Mouse (Mus musculus) hindbrain, postnatal 0 days (tissue): Measurements from ENCODE around the gene Psat1. TPM values are rescaled to one million over a fixed set of nuclear protein-coding genes. Genes with fewer than 3 reads are reported as not detected.

ENCODE experiments used
- ATAC-seq: fragments of 200-750 bp; cut with Nextera tagmentation; 2 replicates; pipeline ENCODE4 v1.8.0; 2017; ENCODE audit warnings: mild to moderate bottlenecking, moderate TSS enrichment, moderate library complexity
- DNase-seq: peaks from one replicate; pipeline ENCODE4 v3.0.0-alpha.2; 2015; ENCODE audit warnings: low spot score
- H3K27ac ChIP-seq: fragments of 300-500 bp; sonication (generic); 2 replicates; pipeline ENCODE4 v1.5.1; 2014; ENCODE audit warnings: mild to moderate bottlenecking
- H3K27me3 ChIP-seq: fragments of 300-500 bp; sonication (generic); 2 replicates; pipeline ENCODE4 v1.6.1; 2014; ENCODE audit warnings: low read length, mixed read lengths; ENCODE audit not compliant: insufficient read depth
- H3K36me3 ChIP-seq: fragments of 300-500 bp; sonication (generic); 2 replicates; pipeline ENCODE4 v1.6.1; 2014; ENCODE audit warnings: low read length, mixed read lengths; ENCODE audit not compliant: insufficient read depth
- H3K4me1 ChIP-seq: fragments of 300-500 bp; sonication (generic); 2 replicates; pipeline ENCODE4 v1.6.1; 2014; ENCODE audit warnings: antibody characterized with exemption, low read length, mixed read lengths; ENCODE audit not compliant: insufficient read depth
- H3K4me2 ChIP-seq: fragments of 300-500 bp; sonication (generic); 2 replicates; pipeline ENCODE4 v1.6.1; 2014; ENCODE audit warnings: low read depth, mild to moderate bottlenecking, low read length, moderate library complexity, mixed read lengths
- H3K4me3 ChIP-seq: fragments of 300-500 bp; sonication (generic); 2 replicates; pipeline ENCODE4 v1.5.1; 2014; ENCODE audit warnings: low read length
- H3K9ac ChIP-seq: fragments of 300-500 bp; sonication (generic); replicated peaks from 2 replicates; pipeline ENCODE4 v1.6.1; 2014; ENCODE audit warnings: mild to moderate bottlenecking, low read length, moderate library complexity, mixed read lengths
- H3K9me3 ChIP-seq: fragments of 300-500 bp; sonication (generic); 2 replicates; pipeline ENCODE4 v1.6.1; 2016; ENCODE audit warnings: low read length, mixed read lengths
- CTCF ChIP-seq: IDR thresholded peaks from 2 replicates; pipeline ENCODE4 v1.5.1; 2016; ENCODE audit warnings: antibody characterized with exemption, control low read depth, low read depth
- WGBS: fragments of 180-500 bp; shearing (Covaris S2); extraction: QIAGEN DNeasy Blood & Tissue Kit; methylation state at CpG from one replicate; pipeline ENCODE4 v1.1.7; 2014; 5-methylcytosine and 5-hydroxymethylcytosine counted together
- polyA plus RNA-seq: library from polyadenylated mRNA; unstranded; fragments of >200 nt; fragmentation: Nextera tagmentation; extraction: Ambion mirVana; gene quantifications from 2 replicates; pipeline ENCODE4 v1.2.1, GENCODE M21; 2015
- total RNA-seq: library from RNA; depleted of rRNA; stranded (reverse); fragments of >200 nt; gene quantifications from 2 replicates; pipeline ENCODE4 v1.2.3, GENCODE M21; 2014

Psat1 gene
- total and polyA plus RNA-seq, 2 experiments from 2014 or later: 79.8 to 96.6 TPM

DNA sequence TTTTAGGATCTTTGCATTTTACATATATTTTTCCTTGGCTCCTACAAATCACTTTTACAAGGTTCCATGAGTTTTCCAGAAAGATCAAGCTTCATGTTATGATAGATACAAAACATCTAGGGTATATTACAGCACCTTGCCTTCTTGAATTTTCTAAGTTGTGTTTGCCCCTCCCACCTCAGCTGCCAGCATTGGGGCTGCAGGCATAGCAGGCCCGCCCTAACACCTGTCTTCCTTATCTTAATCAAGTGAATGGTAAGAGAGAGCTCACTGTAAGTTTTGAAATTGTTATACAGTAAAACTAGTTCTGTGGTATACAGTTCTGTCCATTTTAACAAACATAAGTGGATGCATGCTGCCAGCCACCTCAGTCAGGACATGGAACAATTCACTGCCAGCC is 1.7 kb upstream of the Psat1 start:
- ATAC-seq (no peak), DNase-seq (no peak)
- H3K4me1 ChIP-seq: no peaks in the 10 kb centered on the region
- no peaks in the 10 kb centered on the region for H3K27me3 ChIP-seq
- H3K9me3 ChIP-seq: no peaks in the 10 kb centered on the region
- no peak overlapping the region for H3K27ac ChIP-seq
- H3K4me3 ChIP-seq: no peak overlapping the region
- no peak overlapping the region for H3K9ac ChIP-seq
- no peak overlapping the region for H3K4me2 ChIP-seq
- WGBS: 89% methylated on average over 1 of the region's 1 CpGs
- TF ChIP-seq CTCF: no peak
- no peaks in the 10 kb centered on the region for H3K36me3 ChIP-seq

DNA sequence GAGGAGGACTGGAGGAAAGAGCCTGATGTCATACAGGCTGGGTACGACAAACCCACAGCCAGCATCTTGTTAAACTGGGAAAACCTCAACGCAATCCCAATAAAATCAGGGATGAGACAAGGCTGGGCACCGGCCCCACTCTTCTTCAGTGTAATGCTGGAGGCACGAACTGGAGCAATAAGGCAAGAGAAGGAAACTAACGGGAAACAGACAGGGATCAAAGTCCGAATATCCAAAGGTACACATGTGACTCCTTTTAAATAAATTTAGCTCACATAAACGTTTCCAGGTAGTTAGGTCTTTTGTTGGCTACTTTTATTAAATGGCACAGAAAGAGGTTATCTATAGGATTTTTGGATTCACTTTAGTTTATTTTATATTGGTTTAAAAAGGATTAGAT is 1.3 kb upstream of the Psat1 start:
- no peak overlapping the region for H3K4me2 ChIP-seq
- no peak overlapping the region for H3K4me3 ChIP-seq
- no peaks in the 10 kb centered on the region for H3K36me3 ChIP-seq
- H3K9ac ChIP-seq: no peak overlapping the region
- H3K9me3 ChIP-seq: no peaks in the 10 kb centered on the region
- DNase-seq (no peak), ATAC-seq (no peak)
- H3K27ac ChIP-seq: no peak overlapping the region
- H3K27me3 ChIP-seq: no peaks in the 10 kb centered on the region
- H3K4me1 ChIP-seq: no peaks in the 10 kb centered on the region
- TF ChIP-seq CTCF: no peak
- WGBS: 91% methylated on average over 7 of the region's 7 CpGs

DNA sequence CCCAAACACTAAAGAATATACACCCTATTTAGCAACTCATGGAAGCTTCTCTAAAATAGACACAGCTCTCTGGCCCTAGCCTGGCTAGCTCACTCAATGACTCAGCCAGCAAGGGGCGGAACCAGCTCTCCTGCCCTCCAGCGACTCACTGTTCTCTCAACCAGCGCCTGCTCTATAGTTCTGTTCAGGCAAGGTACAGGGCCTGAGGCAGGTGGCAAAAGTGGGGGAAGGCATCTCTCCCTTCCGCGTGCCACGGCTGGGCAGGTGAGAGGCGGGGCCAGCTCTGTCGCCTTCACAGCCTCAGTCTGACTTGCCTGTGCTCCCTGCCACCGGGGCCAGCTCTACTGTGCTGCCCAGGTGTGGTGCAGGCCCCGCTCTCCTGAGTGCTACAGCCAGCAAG is 474 bp downstream of the Psat1 start:
- H3K4me1 ChIP-seq: no peaks in the 10 kb centered on the region

DNA sequence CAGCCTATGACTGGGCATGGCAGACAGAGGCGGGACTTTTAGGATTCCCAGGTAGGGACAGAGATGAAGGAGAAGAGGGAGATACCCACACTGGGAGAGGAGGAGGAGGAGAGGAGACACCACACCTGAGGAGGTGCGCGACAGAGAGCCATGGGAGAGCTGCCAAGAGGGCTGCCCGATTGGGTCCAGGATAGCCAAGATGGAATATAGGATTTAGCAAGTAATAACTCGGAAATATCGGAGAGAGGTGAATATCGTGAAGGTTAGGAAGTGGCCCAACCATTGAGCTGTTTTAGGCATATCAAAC is 4.1 kb downstream of the Psat1 start:
- ATAC-seq (no peak), DNase-seq (no peak)
- Histone ChIP-seq H3K9me3 (no peaks in the 10 kb centered on the region), H3K27me3 (no peaks in the 10 kb centered on the region), H3K4me2 (no peak overlapping the region), H3K9ac (no peak overlapping the region), H3K4me1 (no peaks in the 10 kb centered on the region), H3K4me3 (no peak overlapping the region), H3K36me3 (no peaks in the 10 kb centered on the region), H3K27ac (no peak overlapping the region)
- no peak for TF ChIP-seq CTCF
- 67% methylated on average over 7 of the region's 7 CpGs for WGBS

More for the DNA sequence above, 474 bp downstream of the Psat1 start:
- H3K27me3 ChIP-seq: no peaks in the 10 kb centered on the region
- H3K4me2 ChIP-seq: no peak overlapping the region
- H3K9me3 ChIP-seq: no peaks in the 10 kb centered on the region
- H3K36me3 ChIP-seq: no peaks in the 10 kb centered on the region
- no peak overlapping the region for H3K4me3 ChIP-seq
- no peak overlapping the region for H3K27ac ChIP-seq
- H3K9ac ChIP-seq: no peak overlapping the region
- 77% methylated on average over 10 of the region's 10 CpGs for WGBS
- TF ChIP-seq CTCF: no peak
- DNase-seq (no peak), ATAC-seq (0 out of 2 replicates have a peak, but pooled peaks have one; percentile 18)

DNA sequence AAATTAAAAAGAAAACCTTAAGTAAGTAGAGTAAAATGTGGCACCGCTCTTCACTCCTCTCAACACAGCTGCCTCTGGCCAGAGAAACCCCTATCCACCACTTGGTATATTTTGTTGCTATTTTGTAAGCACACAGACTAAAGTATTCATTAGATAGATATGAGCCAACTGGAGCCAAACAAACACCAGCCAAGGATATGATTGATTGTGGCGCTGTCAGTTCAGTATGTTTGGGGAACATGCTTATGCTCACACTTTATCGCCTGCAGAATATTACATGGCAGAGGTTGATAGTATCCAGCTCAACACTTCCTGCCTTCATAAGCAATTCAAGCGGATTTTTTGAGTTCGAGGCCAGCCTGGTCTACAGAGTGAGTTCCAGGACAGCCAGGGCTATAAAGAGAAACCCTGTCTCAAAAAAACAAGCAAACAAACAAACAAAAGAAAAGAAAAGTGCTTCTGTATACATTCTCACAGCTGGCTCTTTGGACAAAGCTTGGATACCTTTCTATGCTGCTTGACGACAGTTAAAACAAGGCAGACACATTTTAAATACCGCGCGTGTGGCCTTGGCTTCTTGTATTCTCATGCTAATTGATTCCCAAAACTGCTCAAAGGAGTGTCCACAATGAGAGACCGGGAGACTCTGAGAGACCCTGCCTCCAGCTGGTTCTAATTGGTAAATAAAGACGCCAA is 4.6 kb downstream of the Psat1 start:
- Histone ChIP-seq H3K9me3 (no peaks in the 10 kb centered on the region), H3K4me1 (no peaks in the 10 kb centered on the region), H3K9ac (no peak overlapping the region), H3K27ac (no peak overlapping the region), H3K27me3 (no peaks in the 10 kb centered on the region), H3K4me3 (no peak overlapping the region), H3K4me2 (no peak overlapping the region), H3K36me3 (no peaks in the 10 kb centered on the region)
- ATAC-seq (no peak), DNase-seq (no peak)
- 37% methylated on average over 11 of the region's 11 CpGs for WGBS
- TF ChIP-seq CTCF: no peak

DNA sequence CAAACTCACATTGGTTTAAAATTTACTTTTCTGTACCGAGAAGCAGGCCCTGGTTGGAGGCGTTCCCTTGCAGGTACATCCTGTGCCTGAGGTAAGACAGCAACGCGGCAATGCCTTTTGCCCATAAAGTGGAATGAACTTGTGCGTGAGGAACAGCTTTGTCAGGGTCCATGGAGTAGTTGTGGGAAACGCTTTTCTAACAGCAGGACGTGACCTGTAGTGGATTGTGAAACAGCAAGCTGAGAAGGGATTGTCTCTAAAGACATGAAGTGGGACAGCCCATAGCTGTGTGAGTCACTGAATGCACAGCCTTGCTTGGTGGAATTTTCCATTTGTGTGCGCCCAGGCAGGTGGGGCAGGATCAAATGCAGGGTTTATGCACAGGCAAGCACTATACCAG is 5.7 kb downstream of the Psat1 start:
- Histone ChIP-seq H3K4me2 (no peak overlapping the region), H3K27ac (no peak overlapping the region), H3K4me3 (no peak overlapping the region), H3K36me3 (no peaks in the 10 kb centered on the region), H3K27me3 (no peaks in the 10 kb centered on the region), H3K9ac (no peak overlapping the region), H3K4me1 (no peaks in the 10 kb centered on the region), H3K9me3 (no peaks in the 10 kb centered on the region)
- WGBS: 80% methylated on average over 8 of the region's 8 CpGs
- no peak for DNase-seq
- ATAC-seq: no peak
- TF ChIP-seq CTCF: no peak

DNA sequence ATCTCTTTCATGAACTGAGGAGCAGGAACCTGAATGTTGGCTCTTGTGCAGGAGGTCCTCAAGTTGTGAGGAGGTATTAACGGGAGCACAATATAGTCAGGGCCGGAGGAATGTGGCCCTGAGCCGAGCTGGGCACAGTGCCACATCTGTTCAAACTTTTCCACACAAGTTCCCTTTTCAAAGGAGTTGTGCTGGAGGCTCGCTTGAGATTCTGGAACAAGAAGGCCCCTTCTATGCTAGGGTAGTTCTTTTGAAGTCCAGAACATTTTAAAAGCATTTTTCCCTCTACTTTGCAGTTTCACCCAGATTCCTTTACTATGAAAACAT is 21.5 kb downstream of the Psat1 start:
- Histone ChIP-seq H3K27me3 (no peaks in the 10 kb centered on the region), H3K4me1 (peaks cover 4% of the 10 kb centered on the region), H3K9me3 (no peaks in the 10 kb centered on the region), H3K4me2 (peak overlapping the region; percentile 95), H3K4me3 (peak overlapping the region; percentile 68), H3K36me3 (no peaks in the 10 kb centered on the region), H3K27ac (peak overlapping the region; percentile 76), H3K9ac (no peak overlapping the region)
- DNase-seq (peak; percentile 78), ATAC-seq (peak; percentile 43)
- TF ChIP-seq CTCF: no peak
- WGBS: 12% methylated on average over 4 of the region's 4 CpGs
